Mouse (Mus musculus) right cerebral cortex, postnatal 14 days (tissue): Measurements from ENCODE around the gene Uck1.

Experiments
- DNase-seq: peaks from one replicate; pipeline ENCODE4 v3.0.0; 2022

Uck1 gene

GRCm38 (mm10) chr2:32218541-32219334 lies 41.2 kb downstream of the Uck1 start:
- no peak for DNase-seq

- DNase-seq, result no peak
Observed at GRCm38 (mm10) chr2:32218113-32218512, 41.8 kb downstream of the Uck1 start.

- DNase-seq, result no peak
Observed at GRCm38 (mm10) chr2:32217656-32218055, 42.3 kb downstream of the Uck1 start.

GRCm38 (mm10) chr2:32216506-32216905 lies 43.5 kb downstream of the Uck1 start:
- DNase-seq, result no peak

- DNase-seq, result no peak
Observed at GRCm38 (mm10) chr2:32215576-32215975, 44.4 kb downstream of the Uck1 start.

GRCm38 (mm10) chr2:32213000-32213399 lies 47.0 kb downstream of the Uck1 start:
- DNase-seq, result no peak

- no peak for DNase-seq
Observed at GRCm38 (mm10) chr2:32211689-32212088, 48.3 kb downstream of the Uck1 start.

GRCm38 (mm10) chr2:32207682-32208081 lies 52.3 kb downstream of the Uck1 start:
- no peak for DNase-seq
